Mouse (Mus musculus) urinary bladder, postnatal 25 days (tissue): ENCODE measurements at regions not wholly inside any gene's neighbourhood (a gene's known extent, or its start where the extent isn't known, plus 50 kb on each side); places are given as distances from the start of the nearest gene placed in this dataset.

ENCODE experiments used
- DNase-seq: peaks from one replicate; pipeline ENCODE4 v3.0.0; 2022; ENCODE audit warnings: low spot score

- DNase-seq: no peak
Observed at GRCm38 (mm10) chr14:123079733-123080132, 95.9 kb upstream of the Tmtc4 start.

GRCm38 (mm10) chr14:123078804-123079203, 95.0 kb upstream of the Tmtc4 start:
- no peak for DNase-seq

GRCm38 (mm10) chr14:123066344-123066743, 82.5 kb upstream of the Tmtc4 start:
- DNase-seq: no peak

- no peak for DNase-seq
Observed at GRCm38 (mm10) chr14:123065566-123065965, 81.7 kb upstream of the Tmtc4 start.

GRCm38 (mm10) chr14:123065136-123065535, 81.3 kb upstream of the Tmtc4 start:
- no peak for DNase-seq

- no peak for DNase-seq
Observed at GRCm38 (mm10) chr14:123062908-123063307, 79.1 kb upstream of the Tmtc4 start.

GRCm38 (mm10) chr14:123056976-123057375, 73.1 kb upstream of the Tmtc4 start:
- no peak for DNase-seq

GRCm38 (mm10) chr14:123048451-123048850, 64.6 kb upstream of the Tmtc4 start:
- DNase-seq: no peak

- no peak for DNase-seq
Observed at GRCm38 (mm10) chr14:123040046-123040445, 56.2 kb upstream of the Tmtc4 start.

GRCm38 (mm10) chr14:123037444-123037843, 53.6 kb upstream of the Tmtc4 start:
- no peak for DNase-seq
